Mouse (Mus musculus): ENCODE measurements around the gene Vav2. TPM values are rescaled to one million over a fixed set of nuclear protein-coding genes. Genes with fewer than 3 reads are reported as not detected.

Gene Vav2
- polyA plus RNA-seq, 1 experiment from 2014 or later, result 8.8 TPM

DNA sequence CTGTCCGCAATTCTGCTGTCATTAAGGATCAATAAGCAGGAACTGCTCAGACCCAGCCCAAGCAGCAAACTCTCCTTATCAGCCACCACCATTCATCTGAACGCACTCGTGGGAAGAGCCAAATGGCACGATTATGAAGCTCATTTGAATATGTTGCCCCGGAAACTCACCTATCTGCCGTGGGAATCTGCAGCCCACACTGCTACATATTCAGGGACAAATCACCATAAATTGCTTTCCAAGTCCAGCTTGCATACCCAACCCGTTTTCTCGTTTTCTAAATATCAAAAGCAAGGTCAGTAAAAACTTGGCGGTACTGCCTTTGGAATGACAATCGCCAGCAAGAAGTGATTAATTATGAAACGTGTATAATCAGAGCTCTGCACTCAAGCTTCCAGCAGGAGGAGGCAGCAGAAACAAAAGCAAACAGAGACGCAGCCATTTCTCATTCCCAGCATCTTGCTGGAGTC lies 82.8 kb downstream of the Vav2 start:
- 17% methylated on average over 12 of the region's 12 CpGs for WGBS
- peak overlapping the region; percentile 38 for H3K4me2 ChIP-seq
- peak overlapping the region; percentile 84 for H3K27ac ChIP-seq
- peak overlapping the region; percentile 5; the same call in 1 of the 2 replicates for H3K9ac ChIP-seq
- H3K4me3 ChIP-seq, result no peak overlapping the region
- ATAC-seq, result 0 out of 2 replicates have a peak, but pooled peaks have one; percentile 19
- H3K36me3 ChIP-seq (ENCODE audit: poor library complexity, severe bottlenecking), result no peaks in the 10 kb centered on the region
- no peaks in the 10 kb centered on the region for H3K9me3 ChIP-seq (replicated peaks)
- H3K27me3 ChIP-seq, result no peaks in the 10 kb centered on the region
- H3K4me1 ChIP-seq, result peaks cover 19% of the 10 kb centered on the region

- 86% methylated on average over 6 of the region's 6 CpGs for whole genome bisulfite sequencing
- ATAC-seq, result no peak
These were observed 86.2 kb downstream of the Vav2 start for GRCm38 (mm10) chr2:27340682-27341081.

GRCm38 (mm10) chr2:27339051-27339450 lies 87.8 kb downstream of the Vav2 start:
- H3K4me3 ChIP-seq, result no peak overlapping the region
- H3K4me1 ChIP-seq, result peaks cover 29% of the 10 kb centered on the region
- H3K4me2 ChIP-seq, result no peak overlapping the region
- H3K27ac ChIP-seq, result no peak overlapping the region
- 71% methylated on average over 8 of the region's 8 CpGs for WGBS
- no peak for ATAC-seq
- no peak overlapping the region for H3K9ac ChIP-seq
- no peaks in the 10 kb centered on the region for H3K36me3 ChIP-seq (ENCODE audit: poor library complexity, severe bottlenecking)
- no peaks in the 10 kb centered on the region for H3K27me3 ChIP-seq
- no peaks in the 10 kb centered on the region for H3K9me3 ChIP-seq (replicated peaks)

More at GRCm38 (mm10) chr2:27340682-27341081, 86.2 kb downstream of the Vav2 start:
- Histone ChIP-seq H3K27me3 (no peaks in the 10 kb centered on the region), H3K4me3 (no peak overlapping the region), H3K4me2 (no peak overlapping the region), H3K27ac (no peak overlapping the region), H3K9me3 (replicated peaks) (no peaks in the 10 kb centered on the region), H3K36me3 (ENCODE audit: poor library complexity, severe bottlenecking) (no peaks in the 10 kb centered on the region), H3K9ac (no peak overlapping the region), H3K4me1 (peaks cover 29% of the 10 kb centered on the region)

DNA sequence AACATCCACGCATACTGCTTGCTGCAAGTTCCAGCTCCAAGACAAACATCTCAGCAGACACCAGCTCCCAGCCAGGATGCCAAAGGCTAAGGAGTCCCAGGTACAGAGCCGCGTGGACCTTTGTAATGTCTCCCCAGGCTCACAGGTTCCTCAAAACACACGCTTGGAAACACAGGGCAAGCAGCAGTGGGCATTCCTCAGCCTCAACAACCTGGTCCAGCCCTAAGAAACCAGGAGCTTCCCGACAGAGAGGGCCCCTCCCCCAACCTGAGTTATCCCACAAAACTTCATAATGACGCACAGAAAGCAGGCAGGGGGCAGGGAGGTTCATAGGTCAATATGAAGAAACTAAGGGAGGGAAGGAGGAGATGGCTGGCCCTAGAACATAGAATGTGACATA lies 89.6 kb downstream of the Vav2 start:
- WGBS, result 66% methylated on average over 6 of the region's 6 CpGs

DNA sequence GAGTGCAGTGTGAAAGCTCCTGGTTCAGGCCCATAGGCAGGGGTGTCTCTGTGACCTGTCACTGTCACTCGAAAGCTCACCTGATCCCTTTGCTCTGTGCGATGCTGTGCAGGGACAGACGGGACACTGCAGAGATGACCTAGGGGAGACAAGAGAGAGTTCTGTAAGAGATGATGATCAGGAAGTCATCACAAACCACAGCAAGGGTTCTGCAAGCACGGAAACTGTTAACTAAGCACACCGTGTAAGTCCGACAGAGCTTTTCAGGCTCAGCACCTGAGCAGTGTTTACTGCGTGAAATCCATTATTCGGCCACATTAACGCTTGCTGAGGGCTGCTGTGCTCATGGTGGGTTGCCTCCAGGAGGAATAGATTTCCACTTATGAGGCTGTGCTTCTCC lies 90.2 kb downstream of the Vav2 start:
- H3K4me3 ChIP-seq, result no peak overlapping the region
- H3K27ac ChIP-seq, result no peak overlapping the region
- no peak overlapping the region for H3K4me2 ChIP-seq
- 80% methylated on average over 9 of the region's 9 CpGs for WGBS
- no peaks in the 10 kb centered on the region for H3K27me3 ChIP-seq
- H3K4me1 ChIP-seq, result peaks cover 20% of the 10 kb centered on the region
- H3K9ac ChIP-seq, result no peak overlapping the region
- ATAC-seq, result no peak
- H3K36me3 ChIP-seq (ENCODE audit: poor library complexity, severe bottlenecking), result no peaks in the 10 kb centered on the region
- H3K9me3 ChIP-seq (replicated peaks), result no peaks in the 10 kb centered on the region

More for the DNA sequence above, 89.6 kb downstream of the Vav2 start:
- ATAC-seq, result no peak
- no peaks in the 10 kb centered on the region for H3K27me3 ChIP-seq
- no peaks in the 10 kb centered on the region for H3K36me3 ChIP-seq (ENCODE audit: poor library complexity, severe bottlenecking)
- H3K4me3 ChIP-seq, result no peak overlapping the region
- no peak overlapping the region for H3K27ac ChIP-seq
- no peaks in the 10 kb centered on the region for H3K9me3 ChIP-seq (replicated peaks)
- peaks cover 20% of the 10 kb centered on the region for H3K4me1 ChIP-seq
- no peak overlapping the region for H3K4me2 ChIP-seq
- H3K9ac ChIP-seq, result no peak overlapping the region

DNA sequence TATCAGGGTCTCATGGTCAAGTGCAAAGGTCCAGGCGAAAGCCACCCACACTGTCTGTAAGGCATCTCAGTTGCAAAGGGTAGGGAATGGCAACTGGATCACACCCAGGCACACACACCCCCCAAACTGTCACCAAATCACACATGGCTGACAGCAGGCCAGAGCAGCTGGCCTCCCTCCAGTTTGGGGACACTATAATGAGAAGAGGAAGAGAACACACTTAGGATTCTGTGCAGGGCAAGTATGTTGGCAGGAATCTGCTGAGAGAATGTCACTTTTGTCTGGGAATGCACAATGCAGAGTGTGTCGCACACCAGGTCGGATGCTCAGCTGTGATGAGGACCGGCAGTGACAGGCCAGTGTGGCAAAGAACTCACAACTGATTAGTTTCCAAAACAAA lies 92.0 kb downstream of the Vav2 start:
- H3K4me3 ChIP-seq, result no peak overlapping the region
- H3K27ac ChIP-seq, result no peak overlapping the region
- no peak overlapping the region for H3K9ac ChIP-seq
- H3K27me3 ChIP-seq, result no peaks in the 10 kb centered on the region
- H3K9me3 ChIP-seq (replicated peaks), result no peaks in the 10 kb centered on the region
- no peaks in the 10 kb centered on the region for H3K36me3 ChIP-seq (ENCODE audit: poor library complexity, severe bottlenecking)
- H3K4me2 ChIP-seq, result no peak overlapping the region
- ATAC-seq, result 0 out of 2 replicates have a peak, but pooled peaks have one; percentile 41
- peaks cover 37% of the 10 kb centered on the region for H3K4me1 ChIP-seq
- WGBS, result 51% methylated on average over 4 of the region's 4 CpGs

DNA sequence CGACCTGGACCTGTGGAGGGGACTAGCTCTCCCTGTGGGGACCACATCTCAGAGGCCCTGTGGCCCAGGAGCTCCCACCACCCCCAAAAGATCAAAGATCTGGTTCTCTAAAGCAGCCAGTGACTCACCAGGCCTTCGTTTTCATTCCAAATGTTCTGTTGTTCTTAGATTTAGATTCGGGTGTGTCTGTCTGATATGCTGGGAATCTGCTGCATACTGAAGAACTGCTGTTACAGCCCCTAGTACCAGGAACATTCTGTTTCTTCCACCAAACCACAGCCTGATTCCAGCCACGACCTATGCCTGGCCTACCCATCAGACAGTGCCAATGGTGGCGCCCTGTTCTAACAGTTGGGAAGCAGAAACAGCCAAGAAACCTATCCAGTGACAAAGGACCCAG lies 95.3 kb downstream of the Vav2 start:
- Histone ChIP-seq H3K27ac (no peak overlapping the region), H3K9me3 (replicated peaks) (no peaks in the 10 kb centered on the region), H3K36me3 (ENCODE audit: poor library complexity, severe bottlenecking) (no peaks in the 10 kb centered on the region), H3K4me1 (peaks cover 37% of the 10 kb centered on the region), H3K4me3 (no peak overlapping the region), H3K9ac (no peak overlapping the region), H3K4me2 (no peak overlapping the region), H3K27me3 (no peaks in the 10 kb centered on the region)
- ATAC-seq, result no peak
- WGBS, result 88% methylated on average over 5 of the region's 5 CpGs

GRCm38 (mm10) chr2:27330446-27330845 lies 96.4 kb downstream of the Vav2 start:
- 0 out of 2 replicates have a peak overlapping the region, but pooled peaks have one; percentile 52 for H3K27ac ChIP-seq
- WGBS, result 38% methylated on average over 8 of the region's 8 CpGs
- no peak overlapping the region for H3K9ac ChIP-seq
- H3K36me3 ChIP-seq (ENCODE audit: poor library complexity, severe bottlenecking), result no peaks in the 10 kb centered on the region
- H3K27me3 ChIP-seq, result no peaks in the 10 kb centered on the region
- no peaks in the 10 kb centered on the region for H3K9me3 ChIP-seq (replicated peaks)
- H3K4me2 ChIP-seq, result no peak overlapping the region
- no peak for ATAC-seq
- peaks cover 46% of the 10 kb centered on the region for H3K4me1 ChIP-seq
- no peak overlapping the region for H3K4me3 ChIP-seq

DNA sequence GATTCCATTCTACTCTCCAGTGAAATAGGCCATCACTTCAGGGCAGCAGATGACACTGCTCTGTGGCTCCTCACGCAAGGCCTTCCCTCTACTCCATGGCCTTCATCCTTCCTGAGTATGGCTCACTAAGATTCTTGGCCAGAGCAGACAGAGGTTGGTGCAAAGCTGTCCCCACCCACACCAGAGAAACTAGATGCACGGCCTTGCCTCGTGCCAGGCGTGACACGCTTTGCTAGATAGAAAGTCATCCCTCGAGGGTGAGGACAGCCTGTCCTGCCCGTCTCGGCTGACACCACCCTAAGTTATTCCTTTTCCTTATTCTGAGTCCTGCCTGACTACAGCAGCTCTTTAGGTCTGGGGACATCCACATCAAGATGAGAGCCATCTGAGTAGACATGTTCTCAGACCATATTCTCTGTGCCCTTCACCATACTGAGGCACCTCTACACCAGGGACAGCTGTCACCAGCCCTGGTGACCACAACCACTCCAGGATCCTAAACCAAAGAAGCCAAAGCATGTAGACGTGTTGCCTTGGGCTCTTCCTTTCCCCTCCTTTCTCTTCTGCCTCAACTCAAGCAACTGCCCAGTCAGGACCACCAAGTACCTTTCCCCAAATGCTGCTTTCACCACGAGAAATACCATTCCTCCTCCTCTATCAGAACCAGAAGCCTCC lies 97.3 kb downstream of the Vav2 start:
- Histone ChIP-seq H3K9me3 (replicated peaks) (no peaks in the 10 kb centered on the region), H3K9ac (no peak overlapping the region), H3K27ac (0 out of 2 replicates have a peak overlapping the region, but pooled peaks have one; percentile 52), H3K4me1 (peaks cover 50% of the 10 kb centered on the region), H3K4me2 (no peak overlapping the region), H3K27me3 (no peaks in the 10 kb centered on the region), H3K36me3 (ENCODE audit: poor library complexity, severe bottlenecking) (no peaks in the 10 kb centered on the region), H3K4me3 (no peak overlapping the region)
- ATAC-seq, result no peak
- 93% methylated on average over 10 of the region's 10 CpGs for WGBS

DNA sequence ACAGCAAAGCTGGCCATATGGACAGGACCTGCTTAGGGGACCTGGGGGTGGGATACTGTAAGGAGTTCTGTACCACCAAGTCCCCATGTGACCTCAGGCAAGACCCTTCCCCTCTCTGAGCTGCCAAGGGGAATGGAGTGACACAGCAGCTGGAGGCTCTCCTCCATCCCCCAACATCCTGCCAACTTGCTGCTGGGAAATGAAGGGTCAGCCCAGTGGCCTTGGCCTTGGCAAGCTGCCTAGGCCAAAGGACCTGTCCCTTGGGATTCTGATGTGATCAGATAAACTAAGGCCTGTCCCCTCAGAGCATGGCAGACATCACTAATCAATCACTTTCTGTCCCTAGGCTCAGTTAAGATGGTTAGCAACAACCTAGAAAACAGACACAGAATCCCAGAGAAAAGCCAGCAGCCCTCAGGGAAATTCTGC lies 98.2 kb downstream of the Vav2 start:
- Histone ChIP-seq H3K4me1 (peaks cover 48% of the 10 kb centered on the region), H3K27ac (no peak overlapping the region), H3K36me3 (ENCODE audit: poor library complexity, severe bottlenecking) (no peaks in the 10 kb centered on the region), H3K9ac (no peak overlapping the region), H3K27me3 (no peaks in the 10 kb centered on the region), H3K4me2 (no peak overlapping the region), H3K4me3 (no peak overlapping the region), H3K9me3 (replicated peaks) (no peaks in the 10 kb centered on the region)
- ATAC-seq, result no peak

- H3K4me1 ChIP-seq, result peaks cover 48% of the 10 kb centered on the region
- WGBS, result 75% methylated on average over 4 of the region's 4 CpGs
- no peak for ATAC-seq
- H3K36me3 ChIP-seq (ENCODE audit: poor library complexity, severe bottlenecking), result no peaks in the 10 kb centered on the region
- no peak overlapping the region for H3K27ac ChIP-seq
- H3K4me2 ChIP-seq, result no peak overlapping the region
- H3K4me3 ChIP-seq, result no peak overlapping the region
- no peak overlapping the region for H3K9ac ChIP-seq
- no peaks in the 10 kb centered on the region for H3K27me3 ChIP-seq
- no peaks in the 10 kb centered on the region for H3K9me3 ChIP-seq (replicated peaks)
These were observed 98.9 kb downstream of the Vav2 start for GRCm38 (mm10) chr2:27327886-27328285.

DNA sequence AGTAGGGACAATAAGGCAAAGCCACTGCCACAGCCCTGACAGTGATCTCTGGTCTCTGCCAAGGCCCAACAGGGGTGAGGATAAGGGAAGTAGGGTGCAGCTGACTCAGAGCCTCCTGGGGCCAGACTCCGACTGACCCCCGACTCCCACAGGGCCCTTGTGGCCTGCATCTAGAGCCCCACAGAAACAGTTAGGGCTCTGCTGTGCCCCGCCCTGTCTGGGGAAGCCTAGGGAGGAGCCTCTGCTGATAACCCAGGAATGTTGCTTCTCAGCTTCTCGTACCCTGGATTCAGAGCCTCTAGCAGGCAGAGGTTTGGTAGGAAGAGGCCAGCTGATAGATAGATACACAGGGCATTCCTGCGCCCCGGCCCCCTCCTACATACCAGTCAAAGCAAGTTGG lies 99.8 kb downstream of the Vav2 start:
- Histone ChIP-seq H3K4me3 (no peak overlapping the region), H3K27me3 (no peaks in the 10 kb centered on the region), H3K36me3 (ENCODE audit: poor library complexity, severe bottlenecking) (no peaks in the 10 kb centered on the region), H3K9me3 (replicated peaks) (no peaks in the 10 kb centered on the region), H3K27ac (no peak overlapping the region), H3K4me2 (no peak overlapping the region), H3K4me1 (peaks cover 53% of the 10 kb centered on the region), H3K9ac (no peak overlapping the region)
- 93% methylated on average over 6 of the region's 6 CpGs for WGBS
- ATAC-seq, result no peak

GRCm38 (mm10) chr2:27326357-27326756 lies 100.5 kb downstream of the Vav2 start:
- no peaks in the 10 kb centered on the region for H3K9me3 ChIP-seq (replicated peaks)
- no peak for ATAC-seq
- WGBS, result 49% methylated on average over 7 of the region's 7 CpGs
- no peak overlapping the region for H3K9ac ChIP-seq
- no peak overlapping the region for H3K27ac ChIP-seq
- no peak overlapping the region for H3K4me2 ChIP-seq
- H3K4me1 ChIP-seq, result peaks cover 59% of the 10 kb centered on the region
- H3K27me3 ChIP-seq, result no peaks in the 10 kb centered on the region
- H3K4me3 ChIP-seq, result no peak overlapping the region
- no peaks in the 10 kb centered on the region for H3K36me3 ChIP-seq (ENCODE audit: poor library complexity, severe bottlenecking)

All from forebrain, embryonic 13.5 days (tissue).